Mouse (Mus musculus) megakaryocyte, embryonic 14.5 days (primary cell): ENCODE data around the gene Wasf2.

Experiments
- FLI1 ChIP-seq: IDR thresholded peaks from 2 replicates; pipeline ENCODE4 v1.6.1; 2012; ENCODE audit warnings: low read length, inconsistent platforms, mixed read lengths
- GATA1 ChIP-seq: IDR thresholded peaks from 3 replicates; pipeline ENCODE4 v1.6.1; 2012; ENCODE audit warnings: mixed read lengths, low read length, inconsistent platforms, borderline replicate concordance

DNA sequence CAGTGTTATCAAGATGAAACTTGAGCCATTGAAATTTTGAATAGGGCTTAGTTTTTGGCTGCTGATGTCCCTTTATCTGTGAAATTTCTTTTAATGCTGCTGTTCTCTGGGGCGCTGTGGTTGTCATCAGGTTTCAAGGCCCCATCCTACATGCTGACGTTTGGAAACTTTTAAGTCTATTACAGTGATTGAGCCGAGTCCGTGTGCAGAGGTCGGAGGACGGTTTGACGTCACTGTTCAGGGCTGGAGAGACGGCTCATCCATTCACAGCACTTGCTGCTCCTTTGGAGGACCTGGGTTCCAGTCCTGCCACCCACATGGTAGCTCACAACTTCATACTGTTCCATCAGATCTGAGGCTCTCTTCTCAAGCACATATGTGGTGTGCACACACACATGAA lies 29.9 kb downstream of the Wasf2 start:
- no peak for TF ChIP-seq GATA1
- TF ChIP-seq FLI1: no peak
